Mouse (Mus musculus): ENCODE results near the gene Slc38a6. TPM values are rescaled to one million over a fixed set of nuclear protein-coding genes. Genes with fewer than 3 reads are reported as not detected.

Gene Slc38a6
- polyA plus RNA-seq (2015; fragmentation: Nextera tagmentation; extraction: Ambion mirVana) = 7.4 and 7.6 TPM in 2 replicates

DNA sequence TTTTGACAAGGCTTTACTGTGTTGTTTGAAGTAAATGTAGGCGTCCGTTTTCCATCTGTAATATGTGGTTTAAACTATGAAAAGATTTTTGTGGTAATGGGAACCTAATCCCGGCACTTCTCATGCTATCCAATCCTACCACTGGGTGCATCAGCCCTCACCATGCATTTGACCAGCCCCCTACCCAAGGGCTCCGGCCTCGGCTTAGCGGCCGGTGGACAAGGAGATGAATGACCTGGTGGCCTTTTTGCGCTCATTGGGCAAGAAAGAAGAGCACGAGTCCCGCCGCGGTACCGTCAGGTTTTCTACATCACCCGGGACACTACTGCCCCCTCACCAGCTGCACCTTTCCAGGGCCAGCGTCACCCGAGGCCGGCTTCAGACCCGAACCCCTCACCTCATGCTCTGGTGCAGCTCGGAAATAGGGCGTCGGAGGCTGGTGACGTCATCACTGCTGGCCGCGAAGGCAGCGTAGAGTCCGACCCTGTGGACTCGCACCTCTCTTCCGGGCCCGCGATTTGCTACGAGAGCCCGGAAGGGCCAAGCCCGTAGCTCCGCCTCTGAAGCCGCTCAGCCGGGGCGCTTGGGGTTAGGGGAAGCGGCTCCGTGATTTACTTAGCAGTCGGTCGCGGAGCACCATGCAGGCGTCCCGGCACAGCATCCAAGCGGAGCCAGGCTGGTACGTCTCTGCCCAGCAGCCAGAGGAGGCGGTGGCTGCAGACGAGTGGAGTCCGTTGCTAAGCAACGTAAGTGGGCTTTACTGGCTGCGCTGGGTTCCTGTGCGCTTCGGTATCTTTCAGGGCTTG lies at the start of gene Slc38a6, which contains the start of gene Trmt5:
Slc38a6 (plus strand) TSS at position 493 of the 806 bp plus-strand sequence.
Trmt5 (minus strand) TSS at position 424 of the 806 bp plus-strand sequence.
- Histone ChIP-seq H3K9ac (peak within 1 kb of the TSS; percentile 87), H3K27me3 (no peaks in the 10 kb centered on the region), H3K27ac (peak within 1 kb of the TSS; percentile 75), H3K36me3 (ENCODE audit: poor library complexity, severe bottlenecking) (peaks cover 21% of the 10 kb centered on the region), H3K9me3 (replicated peaks) (no peaks in the 10 kb centered on the region), H3K4me3 (peak within 1 kb of the TSS; percentile 75), H3K4me2 (peak within 1 kb of the TSS; percentile 70), H3K4me1 (peaks cover 17% of the 10 kb centered on the region)
- under 1% methylated on average over 52 of the region's 53 CpGs for WGBS
- ATAC-seq = peak; percentile 98

DNA sequence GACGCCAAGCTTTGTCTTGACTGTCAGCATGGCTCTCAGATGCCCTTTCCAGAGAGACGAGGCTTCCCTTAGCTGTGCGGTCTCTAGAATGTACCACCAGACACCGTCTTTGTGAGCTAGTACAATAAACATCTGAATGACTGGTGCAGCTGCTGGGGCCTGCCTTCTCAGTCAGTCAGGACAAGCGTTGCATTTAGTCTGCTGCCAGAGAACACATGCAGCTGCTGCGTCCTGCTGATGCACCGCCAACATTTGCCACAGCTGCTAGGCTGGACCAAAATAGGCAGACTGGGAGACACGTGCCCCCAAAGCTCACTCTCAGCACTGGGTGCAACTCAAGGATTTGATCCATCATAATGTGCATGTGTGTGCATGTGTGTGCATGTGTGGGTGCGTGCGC lies 44.6 kb upstream of the Slc38a6 start:
- WGBS = 52% methylated on average over 10 of the region's 10 CpGs

DNA sequence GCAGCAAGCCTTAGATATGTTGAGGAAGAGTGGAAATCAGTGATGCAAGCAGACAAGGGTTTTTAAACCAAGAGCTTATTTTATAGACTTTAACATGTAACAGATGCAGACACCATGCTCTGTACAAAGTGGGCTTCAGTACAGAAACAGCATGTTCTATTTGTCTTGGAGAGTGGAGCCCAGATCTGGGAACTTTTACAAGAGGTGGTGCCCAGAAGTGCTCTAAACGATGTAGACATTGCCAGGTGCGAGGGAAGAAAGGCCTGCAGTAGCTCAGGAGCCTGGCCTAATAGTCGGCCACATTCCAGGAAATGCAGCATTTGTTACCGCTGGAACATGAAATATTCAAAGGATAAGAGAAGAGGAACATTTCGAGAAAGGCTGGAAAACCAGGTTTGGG lies 40.9 kb upstream of the Slc38a6 start:
- Histone ChIP-seq H3K9ac (no peak overlapping the region), H3K9me3 (replicated peaks) (no peaks in the 10 kb centered on the region), H3K4me1 (peaks cover 7% of the 10 kb centered on the region; the same call in 1 of the 2 replicates), H3K4me2 (no peak overlapping the region), H3K4me3 (no peak overlapping the region), H3K27me3 (no peaks in the 10 kb centered on the region), H3K27ac (no peak overlapping the region), H3K36me3 (ENCODE audit: poor library complexity, severe bottlenecking) (no peaks in the 10 kb centered on the region)
- no peak for ATAC-seq
- 81% methylated on average over 5 of the region's 5 CpGs for WGBS

More for the DNA sequence above, 44.6 kb upstream of the Slc38a6 start:
- H3K4me2 ChIP-seq = no peak overlapping the region
- no peak overlapping the region for H3K9ac ChIP-seq
- H3K27ac ChIP-seq = peak overlapping the region; percentile 44; the same call in 1 of the 2 replicates
- H3K4me3 ChIP-seq = no peak overlapping the region
- H3K27me3 ChIP-seq = no peaks in the 10 kb centered on the region
- peaks cover 7% of the 10 kb centered on the region; the same call in 1 of the 2 replicates for H3K4me1 ChIP-seq
- ATAC-seq = peak; percentile 90
- H3K36me3 ChIP-seq (ENCODE audit: poor library complexity, severe bottlenecking) = no peaks in the 10 kb centered on the region
- no peaks in the 10 kb centered on the region for H3K9me3 ChIP-seq (replicated peaks)

- WGBS = 62% methylated on average over 2 of the region's 2 CpGs
- no peak overlapping the region for H3K4me2 ChIP-seq
- no peak overlapping the region for H3K4me3 ChIP-seq
- no peaks in the 10 kb centered on the region for H3K27me3 ChIP-seq
- H3K9ac ChIP-seq = no peak overlapping the region
- H3K27ac ChIP-seq = no peak overlapping the region
- no peaks in the 10 kb centered on the region for H3K4me1 ChIP-seq
- H3K36me3 ChIP-seq (ENCODE audit: poor library complexity, severe bottlenecking) = no peaks in the 10 kb centered on the region
- ATAC-seq = no peak
- no peaks in the 10 kb centered on the region for H3K9me3 ChIP-seq (replicated peaks)
These were observed 31.6 kb upstream of the Slc38a6 start for GRCm38 (mm10) chr12:73255006-73255405.

- 98% methylated on average over 6 of the region's 6 CpGs for WGBS
- Histone ChIP-seq H3K36me3 (ENCODE audit: poor library complexity, severe bottlenecking) (no peaks in the 10 kb centered on the region), H3K27ac (no peak overlapping the region), H3K4me1 (no peaks in the 10 kb centered on the region), H3K4me3 (no peak overlapping the region), H3K9ac (no peak overlapping the region), H3K27me3 (no peaks in the 10 kb centered on the region), H3K9me3 (replicated peaks) (peaks cover 5% of the 10 kb centered on the region; the same call in 1 of the 2 replicates), H3K4me2 (no peak overlapping the region)
- ATAC-seq = no peak
These were observed 27.3 kb upstream of the Slc38a6 start for GRCm38 (mm10) chr12:73259269-73259668.

DNA sequence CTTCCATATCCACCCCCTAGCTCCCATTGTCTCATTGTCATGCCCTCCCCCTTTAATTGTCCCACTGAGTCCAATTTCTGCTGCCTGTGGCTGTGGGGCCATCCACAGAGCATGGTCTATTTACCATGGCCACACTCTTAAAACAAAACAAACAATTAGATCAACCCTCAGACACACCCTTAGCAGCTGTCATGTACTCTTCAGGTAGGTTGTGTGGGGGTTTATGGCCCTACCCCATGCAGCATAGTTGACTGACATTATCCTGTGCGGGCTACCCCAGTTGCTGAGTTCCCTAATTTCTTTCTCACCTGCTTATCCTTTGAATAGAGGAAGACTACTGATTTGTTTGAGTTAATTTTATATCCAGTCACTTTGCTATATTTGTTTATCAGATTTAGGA lies 26.2 kb upstream of the Slc38a6 start:
- WGBS = 97% methylated on average over 1 of the region's 1 CpGs
- no peak overlapping the region for H3K4me2 ChIP-seq
- H3K9ac ChIP-seq = no peak overlapping the region
- no peak overlapping the region for H3K4me3 ChIP-seq
- H3K27ac ChIP-seq = no peak overlapping the region
- H3K4me1 ChIP-seq = no peaks in the 10 kb centered on the region
- H3K9me3 ChIP-seq (replicated peaks) = peaks cover 5% of the 10 kb centered on the region; the same call in 1 of the 2 replicates
- H3K36me3 ChIP-seq (ENCODE audit: poor library complexity, severe bottlenecking) = no peaks in the 10 kb centered on the region
- ATAC-seq = no peak
- no peaks in the 10 kb centered on the region for H3K27me3 ChIP-seq

DNA sequence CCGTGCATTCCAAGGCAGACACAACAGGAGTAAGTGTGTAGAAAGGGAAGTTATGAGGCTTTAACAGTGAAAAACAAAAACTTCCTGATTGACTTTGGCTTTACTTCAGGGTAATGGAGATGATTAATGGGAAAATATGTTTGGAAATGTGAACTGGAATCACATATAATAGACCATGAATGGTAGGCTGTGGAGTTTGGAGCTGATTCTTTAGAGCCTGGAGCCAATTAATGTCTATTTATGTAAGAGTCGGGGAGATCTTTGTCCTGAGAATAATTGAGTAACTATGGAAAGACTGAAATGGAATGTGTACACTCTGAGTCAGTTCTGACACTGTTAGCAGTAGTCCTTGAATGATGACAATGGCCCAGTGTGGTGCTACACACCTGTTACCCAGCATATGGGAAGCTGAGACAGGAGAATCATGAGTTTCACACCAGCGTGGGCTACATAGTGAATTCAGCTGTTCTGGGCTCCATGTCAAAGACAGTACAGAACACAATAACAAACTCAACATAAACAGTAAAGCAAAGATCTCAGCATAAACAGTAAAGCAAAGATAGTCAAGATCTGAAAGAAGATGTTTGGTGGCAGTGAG lies 21.1 kb upstream of the Slc38a6 start:
- WGBS = 60% methylated on average over 3 of the region's 3 CpGs
- H3K4me3 ChIP-seq = no peak overlapping the region
- H3K9ac ChIP-seq = no peak overlapping the region
- peaks cover 5% of the 10 kb centered on the region; the same call in 1 of the 2 replicates for H3K9me3 ChIP-seq (replicated peaks)
- no peaks in the 10 kb centered on the region for H3K36me3 ChIP-seq (ENCODE audit: poor library complexity, severe bottlenecking)
- H3K27ac ChIP-seq = no peak overlapping the region
- no peak overlapping the region for H3K4me2 ChIP-seq
- no peaks in the 10 kb centered on the region for H3K27me3 ChIP-seq
- no peaks in the 10 kb centered on the region for H3K4me1 ChIP-seq
- ATAC-seq = no peak

GRCm38 (mm10) chr12:73266597-73266996 lies 20.0 kb upstream of the Slc38a6 start:
- peaks cover 5% of the 10 kb centered on the region; the same call in 1 of the 2 replicates for H3K9me3 ChIP-seq (replicated peaks)
- no peak overlapping the region for H3K4me2 ChIP-seq
- H3K4me1 ChIP-seq = no peaks in the 10 kb centered on the region
- 97% methylated on average over 1 of the region's 1 CpGs for WGBS
- H3K9ac ChIP-seq = no peak overlapping the region
- no peak for ATAC-seq
- no peaks in the 10 kb centered on the region for H3K27me3 ChIP-seq
- no peaks in the 10 kb centered on the region for H3K36me3 ChIP-seq (ENCODE audit: poor library complexity, severe bottlenecking)
- H3K4me3 ChIP-seq = no peak overlapping the region
- no peak overlapping the region for H3K27ac ChIP-seq

GRCm38 (mm10) chr12:73268497-73268896 lies 18.1 kb upstream of the Slc38a6 start:
- 77% methylated on average over 1 of the region's 1 CpGs for WGBS
- Histone ChIP-seq H3K27ac (no peak overlapping the region), H3K27me3 (no peaks in the 10 kb centered on the region), H3K9ac (no peak overlapping the region), H3K9me3 (replicated peaks) (no peaks in the 10 kb centered on the region), H3K4me2 (no peak overlapping the region), H3K4me3 (no peak overlapping the region), H3K4me1 (no peaks in the 10 kb centered on the region), H3K36me3 (ENCODE audit: poor library complexity, severe bottlenecking) (no peaks in the 10 kb centered on the region)
- ATAC-seq = no peak

DNA sequence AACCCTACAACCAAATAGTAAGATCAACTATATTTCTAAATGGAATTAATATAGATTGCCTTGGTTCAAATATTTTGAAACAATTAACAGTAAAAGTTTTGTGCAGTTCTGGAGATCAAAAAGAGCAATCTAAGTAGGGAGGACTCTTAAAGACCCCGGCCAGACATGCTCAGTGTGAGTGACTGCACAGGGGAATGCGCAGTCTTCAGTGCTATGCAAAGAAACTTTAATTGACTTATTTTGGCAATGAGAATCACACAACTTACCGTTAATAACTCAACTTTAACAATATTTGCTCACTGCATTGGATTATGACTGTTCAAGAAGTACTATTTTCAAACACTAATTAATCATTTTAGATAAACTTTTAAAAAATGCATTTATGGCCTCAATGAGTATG lies 17.0 kb upstream of the Slc38a6 start:
- Histone ChIP-seq H3K4me2 (no peak overlapping the region), H3K27me3 (no peaks in the 10 kb centered on the region), H3K9ac (no peak overlapping the region), H3K4me1 (no peaks in the 10 kb centered on the region), H3K36me3 (ENCODE audit: poor library complexity, severe bottlenecking) (no peaks in the 10 kb centered on the region), H3K27ac (no peak overlapping the region), H3K9me3 (replicated peaks) (no peaks in the 10 kb centered on the region), H3K4me3 (no peak overlapping the region)
- no peak for ATAC-seq
- 90% methylated on average over 3 of the region's 3 CpGs for WGBS

DNA sequence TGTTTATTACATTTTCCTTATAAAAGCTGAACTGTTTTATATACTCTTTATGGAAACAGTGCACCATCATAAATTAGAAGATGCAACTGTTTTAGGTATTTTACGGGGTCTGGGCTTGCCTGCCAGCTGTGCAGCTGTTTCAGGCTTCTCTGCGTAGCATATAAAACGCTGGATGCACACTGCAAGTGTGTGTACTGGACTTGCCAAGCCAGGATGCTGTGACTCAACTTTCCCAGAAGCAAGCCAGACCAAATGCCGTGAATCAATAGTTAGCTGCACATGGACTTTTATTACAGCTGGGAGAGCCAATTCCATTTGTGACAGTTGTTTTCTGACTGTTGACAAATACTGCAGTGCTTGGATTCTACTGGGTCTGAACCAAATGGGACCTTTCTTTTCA lies 16.6 kb upstream of the Slc38a6 start:
- 92% methylated on average over 4 of the region's 4 CpGs for WGBS
- ATAC-seq = no peak

DNA sequence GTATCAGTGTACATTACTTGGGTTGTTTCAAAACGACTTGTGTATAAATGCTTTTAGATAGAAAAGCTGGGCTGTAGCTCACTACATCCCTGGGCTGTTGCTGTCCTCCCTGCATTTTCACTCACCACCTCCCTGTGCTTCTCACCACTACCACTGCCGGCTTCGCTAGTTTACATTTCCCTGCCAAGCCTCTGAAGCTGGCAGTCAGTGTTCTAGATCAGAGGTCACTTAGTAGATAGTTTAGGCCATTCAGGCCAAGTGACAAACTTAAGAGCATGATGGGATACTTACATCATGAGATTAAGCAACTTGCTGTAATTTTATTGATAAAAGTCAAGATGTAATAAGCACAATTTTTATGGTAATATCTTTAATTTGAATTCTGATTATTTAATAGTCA lies 11.7 kb upstream of the Slc38a6 start:
- no peaks in the 10 kb centered on the region for H3K4me1 ChIP-seq
- no peak overlapping the region for H3K4me3 ChIP-seq
- H3K27ac ChIP-seq = no peak overlapping the region
- no peak overlapping the region for H3K4me2 ChIP-seq
- H3K9ac ChIP-seq = no peak overlapping the region
- H3K27me3 ChIP-seq = no peaks in the 10 kb centered on the region
- H3K9me3 ChIP-seq (replicated peaks) = no peaks in the 10 kb centered on the region
- peaks cover 39% of the 10 kb centered on the region for H3K36me3 ChIP-seq (ENCODE audit: poor library complexity, severe bottlenecking)
- no peak for ATAC-seq
- WGBS = 93% methylated on average over 3 of the region's 3 CpGs

More for the DNA sequence above, 16.6 kb upstream of the Slc38a6 start:
- Histone ChIP-seq H3K4me3 (no peak overlapping the region), H3K27me3 (no peaks in the 10 kb centered on the region), H3K9me3 (replicated peaks) (no peaks in the 10 kb centered on the region), H3K36me3 (ENCODE audit: poor library complexity, severe bottlenecking) (no peaks in the 10 kb centered on the region), H3K9ac (no peak overlapping the region), H3K4me1 (no peaks in the 10 kb centered on the region), H3K27ac (no peak overlapping the region), H3K4me2 (no peak overlapping the region)
